Mouse (Mus musculus) ES-E14 (cell line): ENCODE measurements around the gene Zfhx3. TPM values are rescaled to one million over a fixed set of nuclear protein-coding genes. Genes with fewer than 3 reads are reported as not detected.

Source experiments
- DNase-seq: peaks from one replicate; pipeline ENCODE4 v3.0.0-alpha.2; 2013; ENCODE audit warnings: low read depth, low spot score
- H3K27ac ChIP-seq: 2 replicates; pipeline ENCODE4 v1.5.1; 2012; ENCODE audit warnings: low read depth, mild to moderate bottlenecking, low read length, moderate library complexity, mixed read lengths; ENCODE audit not compliant: poor library complexity, insufficient read depth, severe bottlenecking
- H3K36me3 ChIP-seq: 2 replicates; pipeline ENCODE4 v1.6.1; 2012; ENCODE audit warnings: mild to moderate bottlenecking, low read length, moderate library complexity, mixed read lengths; ENCODE audit not compliant: control insufficient read depth, poor library complexity, insufficient read depth, severe bottlenecking
- H3K4me1 ChIP-seq, 2 experiments: fragments of 150-350 bp in 1 of 2; sonication (generic) in 1 of 2; 2 replicates each; pipeline ENCODE4 v1.6.1; 2012; ENCODE audit warnings: low read length in 2 of 2, mild to moderate bottlenecking in 1 of 2, mixed read lengths in 1 of 2; ENCODE audit not compliant: control insufficient read depth in 2 of 2, insufficient read depth in 2 of 2, poor library complexity in 1 of 2
- H3K4me3 ChIP-seq, 2 experiments: fragments of 150-350 bp in 1 of 2; sonication (generic) in 1 of 2; 2 replicates each; pipeline ENCODE4 v1.5.1; 2012; ENCODE audit warnings: low read length in 2 of 2, low read depth in 1 of 2, mild to moderate bottlenecking in 1 of 2, mixed read lengths in 1 of 2; ENCODE audit not compliant: insufficient read depth in 1 of 2, poor library complexity in 1 of 2, severe bottlenecking in 1 of 2
- H3K9ac ChIP-seq: 2 replicates; pipeline ENCODE4 v1.6.1; 2012; ENCODE audit warnings: low read depth, mild to moderate bottlenecking, low read length, mixed read lengths; ENCODE audit not compliant: poor library complexity, insufficient read depth, severe bottlenecking
- H3K9me3 ChIP-seq: fragments of 150-350 bp; sonication (generic); 2 replicates; pipeline ENCODE4 v1.6.1; 2012; ENCODE audit warnings: low read depth, mild to moderate bottlenecking, low read length; ENCODE audit not compliant: control insufficient read depth, insufficient read depth
- CHD2 ChIP-seq: IDR thresholded peaks from 2 replicates; pipeline ENCODE4 v1.6.1; 2014; ENCODE audit warnings: mild to moderate bottlenecking, low read depth, low read length, inconsistent platforms
- HCFC1 ChIP-seq: IDR thresholded peaks from 2 replicates; pipeline ENCODE4 v1.6.1; 2012; ENCODE audit warnings: low read length, inconsistent platforms, borderline replicate concordance; ENCODE audit not compliant: insufficient read depth
- MAFK ChIP-seq: IDR thresholded peaks from 2 replicates; pipeline ENCODE4 v1.6.1; 2014; ENCODE audit warnings: mild to moderate bottlenecking, low read depth, low read length, inconsistent platforms; ENCODE audit not compliant: insufficient read depth
- ZC3H11A ChIP-seq: IDR thresholded peaks from 2 replicates; pipeline ENCODE4 v1.6.1; 2012; ENCODE audit warnings: low read depth, mild to moderate bottlenecking, inconsistent platforms, low read length, borderline replicate concordance
- ZNF384 ChIP-seq: IDR thresholded peaks from 2 replicates; pipeline ENCODE4 v1.6.1; 2012; ENCODE audit warnings: low read depth, low read length, inconsistent platforms
- in situ Hi-C, 2 experiments: fragments of 600-800 bp; cut with MboI; formaldehyde crosslinking; loops; one replicate each; pipeline ENCODE4 v1.15.1; 2025; ENCODE audit warnings: low sequenced_read_pairs in 2 of 2, inconsistent platforms in 1 of 2; ENCODE audit not compliant: unreplicated experiment in 2 of 2
- total RNA-seq: library from RNA; depleted of rRNA; stranded (reverse); fragments of 300-350 nt; gene quantifications from 2 replicates; pipeline ENCODE4 v1.2.3, GENCODE M21; 2012

Gene Zfhx3
- total RNA-seq, 1 experiment, result 8.8 TPM

- in situ Hi-C loops, result no loop called here
- Histone ChIP-seq H3K4me1 (no peaks in the 10 kb centered on the region), H3K9ac (no peak overlapping the region), H3K36me3 (no peaks in the 10 kb centered on the region), H3K4me3 (no peak overlapping the region), H3K9me3 (no peaks in the 10 kb centered on the region), H3K27ac (no peak overlapping the region)
- DNase-seq, result no peak
- TF ChIP-seq ZC3H11A, result no peak
- no peak for TF ChIP-seq CHD2
- no peak for TF ChIP-seq HCFC1
- TF ChIP-seq MAFK, result no peak
These were observed 575.7 kb downstream of the Zfhx3 start for GRCm38 (mm10) chr8:108518116-108518515.

- TF ChIP-seq ZNF384 (no peak), CHD2 (no peak), MAFK (no peak), HCFC1 (no peak), ZC3H11A (no peak)
- in situ Hi-C loops, result no loop called here
- Histone ChIP-seq H3K9me3 (no peaks in the 10 kb centered on the region), H3K4me1 (no peaks in the 10 kb centered on the region), H3K4me3 (no peak overlapping the region), H3K27ac (no peak overlapping the region), H3K36me3 (no peaks in the 10 kb centered on the region), H3K9ac (no peak overlapping the region)
- DNase-seq, result no peak
These were observed 579.6 kb downstream of the Zfhx3 start for GRCm38 (mm10) chr8:108522050-108522449.

- H3K4me1 ChIP-seq, result no peaks in the 10 kb centered on the region
- no peaks in the 10 kb centered on the region for H3K36me3 ChIP-seq
- H3K9me3 ChIP-seq, result no peaks in the 10 kb centered on the region
- DNase-seq, result no peak
- no peak overlapping the region for H3K4me3 ChIP-seq
- no peak overlapping the region for H3K9ac ChIP-seq
- H3K27ac ChIP-seq, result no peak overlapping the region
- no peak for TF ChIP-seq CHD2
- no peak for TF ChIP-seq ZC3H11A
- TF ChIP-seq MAFK, result no peak
- TF ChIP-seq ZNF384, result no peak
- no peak for TF ChIP-seq HCFC1
- in situ Hi-C loops, result no loop called here
These were observed 587.0 kb downstream of the Zfhx3 start for GRCm38 (mm10) chr8:108529421-108529820.

- H3K4me1 ChIP-seq, result peaks cover 0 to 8% of the 10 kb centered on the region in 2 experiments; a peak in 3 of 4 replicates
- H3K4me3 ChIP-seq, result no peak overlapping the region
- no peaks in the 10 kb centered on the region for H3K9me3 ChIP-seq
- H3K27ac ChIP-seq, result no peak overlapping the region
- no peaks in the 10 kb centered on the region for H3K36me3 ChIP-seq
- no peak for TF ChIP-seq ZNF384
- no peak for TF ChIP-seq ZC3H11A
- TF ChIP-seq MAFK, result no peak
- TF ChIP-seq HCFC1, result no peak
- TF ChIP-seq CHD2, result no peak
- no peak overlapping the region for H3K9ac ChIP-seq
- in situ Hi-C loops, result no loop called here
- peak; percentile 53 for DNase-seq
These were observed 592.9 kb downstream of the Zfhx3 start for GRCm38 (mm10) chr8:108535121-108535876.

- peaks cover 0 to 8% of the 10 kb centered on the region in 2 experiments; a peak in 3 of 4 replicates for H3K4me1 ChIP-seq
- H3K9ac ChIP-seq, result no peak overlapping the region
- no peak for DNase-seq
- in situ Hi-C loops, result no loop called here
- H3K36me3 ChIP-seq, result no peaks in the 10 kb centered on the region
- no peak overlapping the region for H3K27ac ChIP-seq
- H3K4me3 ChIP-seq, result no peak overlapping the region
- H3K9me3 ChIP-seq, result no peaks in the 10 kb centered on the region
- TF ChIP-seq ZNF384, result no peak
- TF ChIP-seq MAFK, result no peak
- no peak for TF ChIP-seq HCFC1
- TF ChIP-seq ZC3H11A, result no peak
- TF ChIP-seq CHD2, result no peak
These were observed 593.7 kb downstream of the Zfhx3 start for GRCm38 (mm10) chr8:108536186-108536585.
